Mouse (Mus musculus) limb, embryonic 10.5 days (tissue): Measurements from ENCODE around the gene Vill. TPM values are rescaled to one million over a fixed set of nuclear protein-coding genes. Genes with fewer than 3 reads are reported as not detected.
A peak's percentile ranks its signal among the peaks of the same experiment; 100 is the strongest.

Source experiments
- DNase-seq: peaks from one replicate; pipeline ENCODE4 v3.0.0-alpha.2; 2017; ENCODE audit warnings: low spot score
- H3K27ac ChIP-seq: fragments of 300-500 bp; sonication (generic); 2 replicates; pipeline ENCODE4 v1.5.1; 2016; ENCODE audit warnings: mild to moderate bottlenecking
- H3K27me3 ChIP-seq: fragments of 300-500 bp; sonication (generic); 2 replicates; pipeline ENCODE4 v1.6.1; 2016; ENCODE audit warnings: low read depth, mild to moderate bottlenecking; ENCODE audit not compliant: poor library complexity, severe bottlenecking
- H3K36me3 ChIP-seq: fragments of 300-500 bp; sonication (generic); 2 replicates; pipeline ENCODE4 v1.6.1; 2016; ENCODE audit warnings: mild to moderate bottlenecking, moderate library complexity
- H3K4me1 ChIP-seq: fragments of 300-500 bp; sonication (generic); 2 replicates; pipeline ENCODE4 v1.6.1; 2016
- H3K4me3 ChIP-seq: fragments of 300-500 bp; sonication (generic); 2 replicates; pipeline ENCODE4 v1.5.1; 2016; ENCODE audit warnings: mild to moderate bottlenecking, moderate library complexity
- H3K9me3 ChIP-seq: fragments of 300-500 bp; sonication (generic); replicated peaks from 2 replicates; pipeline ENCODE4 v1.6.1; 2016; ENCODE audit warnings: mild to moderate bottlenecking
- WGBS: fragments of 180-500 bp; shearing (Covaris S2); methylation state at CpG from one replicate; pipeline ENCODE4 v1.1.7; 2016; 5-methylcytosine and 5-hydroxymethylcytosine counted together
- microRNA-seq: library from miRNA; unstranded; fragments of <30 nt; microRNA quantifications from one replicate; pipeline ENCODE4, GENCODE M21; 2017
- polyA plus RNA-seq: library from polyadenylated mRNA; unstranded; fragments of >200 nt; fragmentation: Nextera tagmentation; extraction: Ambion mirVana; gene quantifications from 2 replicates; pipeline ENCODE4 v1.2.1, GENCODE M21; 2016

The Vill gene
- polyA plus RNA-seq, 1 experiment from 2014 or later, result 26.3 TPM

- no peaks in the 10 kb centered on the region for H3K27me3 ChIP-seq
- no peaks in the 10 kb centered on the region for H3K36me3 ChIP-seq
- H3K27ac ChIP-seq, result peak overlapping the region; percentile 81
- no peak overlapping the region for H3K4me3 ChIP-seq
- H3K4me1 ChIP-seq, result peaks cover 22% of the 10 kb centered on the region
- no peak for DNase-seq
- no peaks in the 10 kb centered on the region for H3K9me3 ChIP-seq
- 54% methylated on average over 3 of the region's 3 CpGs for WGBS
Measured at GRCm38 (mm10) chr9:119110640-119111039, 58.1 kb downstream of the Vill start.

DNA sequence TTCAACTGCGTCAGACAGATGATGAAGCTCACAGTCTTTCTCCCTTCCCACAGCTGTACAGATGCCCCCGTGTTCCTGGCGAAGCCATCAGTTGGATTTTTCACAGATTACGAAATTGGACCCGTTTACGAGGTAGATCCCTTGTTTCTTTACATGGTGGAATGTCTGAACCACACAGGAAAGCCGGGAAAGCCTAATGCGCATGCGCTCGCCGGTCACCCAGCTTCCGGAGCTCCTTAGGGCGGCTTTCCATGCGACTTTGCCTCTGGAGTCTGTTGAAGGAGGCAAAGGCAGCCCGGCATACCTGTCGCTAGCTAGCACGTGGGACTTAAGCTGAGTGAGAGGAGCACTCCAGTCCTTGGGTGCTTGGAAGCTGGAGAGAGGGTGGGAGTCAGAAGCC lies 62.3 kb downstream of the Vill start:
- 87% methylated on average over 17 of the region's 17 CpGs for WGBS
- Histone ChIP-seq H3K27me3 (no peaks in the 10 kb centered on the region), H3K4me3 (no peak overlapping the region), H3K4me1 (peaks cover 17% of the 10 kb centered on the region), H3K36me3 (no peaks in the 10 kb centered on the region), H3K27ac (no peak overlapping the region), H3K9me3 (no peaks in the 10 kb centered on the region)
- DNase-seq, result no peak

- no peak overlapping the region for H3K4me3 ChIP-seq
- H3K27ac ChIP-seq, result no peak overlapping the region
- no peaks in the 10 kb centered on the region for H3K9me3 ChIP-seq
- H3K4me1 ChIP-seq, result peaks cover 21% of the 10 kb centered on the region
- 89% methylated on average over 19 of the region's 19 CpGs for WGBS
- no peaks in the 10 kb centered on the region for H3K36me3 ChIP-seq
- no peak for DNase-seq
- no peaks in the 10 kb centered on the region for H3K27me3 ChIP-seq
Measured at GRCm38 (mm10) chr9:119119409-119120167, 67.0 kb downstream of the Vill start.

DNA sequence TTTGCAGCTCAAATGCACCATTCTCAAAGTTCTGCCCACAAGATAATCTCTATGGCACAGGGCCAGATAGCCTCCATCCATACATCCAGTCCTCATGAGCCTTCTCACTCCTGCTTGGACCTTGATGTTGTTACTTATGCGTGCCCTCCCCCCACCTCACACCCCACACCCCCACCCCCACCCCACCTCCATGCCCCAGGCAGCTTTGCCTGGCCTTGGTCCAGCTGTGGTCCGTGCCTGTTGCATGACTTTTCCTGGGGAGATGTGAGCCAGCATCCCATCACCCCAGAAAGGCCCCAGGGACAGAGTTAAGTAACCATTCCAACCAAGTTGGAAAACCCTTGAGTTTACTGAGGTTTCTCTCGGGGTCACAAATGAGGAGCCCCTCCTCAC lies 67.6 kb downstream of the Vill start:
- Histone ChIP-seq H3K36me3 (no peaks in the 10 kb centered on the region), H3K27me3 (no peaks in the 10 kb centered on the region), H3K4me3 (no peak overlapping the region), H3K4me1 (peaks cover 21% of the 10 kb centered on the region), H3K9me3 (no peaks in the 10 kb centered on the region), H3K27ac (no peak overlapping the region)
- WGBS, result 70% methylated on average over 3 of the region's 3 CpGs
- no peak for DNase-seq

Small RNA genes within 50 kb of the gene (microRNA-seq; reads per million reads assigned to microRNA genes)
- 7.9 reads per million, percentile 16 among the genes with 10 or more reads in this experiment for gene Mir26a-1

Other genes starting within 250 kb of the Vill start
- gene Ctdspl, start 126.3 kb upstream of the Vill start, polyA plus RNA-seq, result 8.8 and 11.6 TPM in 2 replicates
- gene Plcd1, start 40.7 kb downstream of the Vill start, polyA plus RNA-seq, result 11.2 and 14.3 TPM in 2 replicates
- gene Dlec1, start 49.7 kb downstream of the Vill start, polyA plus RNA-seq, result 0.63 and 1.0 TPM in 2 replicates
- 1.1 TPM in 2 replicates for gene Acaa1b, start 104.3 kb downstream of the Vill start, polyA plus RNA-seq
- not detected in 2 replicates for gene Gm47289, start 106.4 kb downstream of the Vill start, polyA plus RNA-seq
- gene Slc22a13, start 156.3 kb downstream of the Vill start, polyA plus RNA-seq, result not detected in 2 replicates